Comparison of ENCODE assay signal across 8 mouse cellular contexts in the genomic region with DNA sequence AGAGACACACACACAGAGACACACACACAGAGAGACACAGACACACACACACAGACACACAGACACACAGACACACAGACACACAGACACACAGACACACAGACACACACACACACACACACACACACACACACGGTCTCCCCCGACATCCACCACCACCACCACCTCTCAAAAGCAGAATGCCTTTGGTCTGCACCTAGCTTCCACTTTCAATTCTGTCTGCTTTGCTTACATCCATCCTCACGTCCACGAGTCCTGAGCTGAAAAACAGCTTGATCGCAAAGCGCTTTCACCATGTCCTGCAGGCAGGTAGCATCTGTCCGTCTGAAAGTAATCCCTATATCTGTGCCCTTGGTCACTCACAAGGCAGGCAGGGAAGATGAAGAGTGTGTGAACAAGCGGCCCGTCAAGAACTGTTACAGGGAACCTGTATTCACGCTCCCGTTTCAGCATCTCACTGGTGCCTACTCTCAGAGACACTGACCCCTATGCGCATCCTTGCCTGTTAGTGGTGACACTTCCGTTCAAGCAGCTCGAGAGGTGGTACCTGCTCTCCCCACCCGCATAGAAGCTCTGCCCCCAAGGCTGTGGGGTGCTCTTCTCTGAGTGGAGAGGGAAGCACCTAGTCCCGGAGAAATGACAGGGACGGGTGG. TPM values are rescaled to one million over a fixed set of nuclear protein-coding genes. Genes with fewer than 3 reads are reported as not detected.
A peak's percentile ranks its signal among the peaks of the same experiment; 100 is the strongest.
DNase-seq lines count a peak whose midpoint lies in the region; ATAC-seq and TF ChIP-seq lines count a peak whose summit lies in the region.
"Had no signal": no experiment of that assay in that cellular context is flagged by ENCODE, and none has a peak within 500 bp of the region (broad histone marks: within the 10 kb centered on the region; RNA-seq: fewer than 3 reads in every experiment).

No protein-coding gene starts in this region.

- no peak overlapping the region for H3K9ac ChIP-seq in hindbrain, embryonic 11.5 days (ENCODE audit: low read depth, low read length)
- H3K9ac ChIP-seq in lung, embryonic 14.5 days, result no peak overlapping the region
- H3K9ac ChIP-seq in stomach, embryonic 14.5 days (replicated peaks; ENCODE audit: low read depth, low read length), result no peak overlapping the region

- H3K4me1 ChIP-seq in hindbrain, embryonic 11.5 days (replicated peaks; ENCODE audit: control insufficient read depth, insufficient read depth, low read length), result no peaks in the 10 kb centered on the region
- no peaks in the 10 kb centered on the region for H3K4me1 ChIP-seq in lung, embryonic 14.5 days (ENCODE audit: insufficient read depth)
- 0 out of 2 replicates have a peak, but pooled peaks cover 4% of the 10 kb centered on the region for H3K4me1 ChIP-seq in stomach, embryonic 14.5 days (ENCODE audit: control insufficient read depth, insufficient read depth, low read length)

- H3K36me3 ChIP-seq in hindbrain, embryonic 11.5 days (ENCODE audit: control insufficient read depth, insufficient read depth, low read length), result no peaks in the 10 kb centered on the region
- no peaks in the 10 kb centered on the region for H3K36me3 ChIP-seq in lung, embryonic 14.5 days (ENCODE audit: insufficient read depth)
- H3K36me3 ChIP-seq in stomach, embryonic 14.5 days (ENCODE audit: control insufficient read depth, insufficient read depth, low read length), result no peaks in the 10 kb centered on the region

- H3K27ac ChIP-seq in hindbrain, embryonic 11.5 days (ENCODE audit: low read depth, low read length), result no peak overlapping the region
- no peak overlapping the region for H3K27ac ChIP-seq in lung, embryonic 14.5 days (ENCODE audit: low read depth)
- no peak overlapping the region for H3K27ac ChIP-seq in stomach, embryonic 14.5 days (ENCODE audit: low read length)

- H3K27me3 ChIP-seq in hindbrain, embryonic 11.5 days (ENCODE audit: control insufficient read depth, insufficient read depth, low read length), result peaks cover 18% of the 10 kb centered on the region
- peaks cover 21% of the 10 kb centered on the region for H3K27me3 ChIP-seq in lung, embryonic 14.5 days (ENCODE audit: insufficient read depth, low read length)
- 0 out of 2 replicates have a peak, but pooled peaks cover 2% of the 10 kb centered on the region for H3K27me3 ChIP-seq in stomach, embryonic 14.5 days (ENCODE audit: control insufficient read depth, insufficient read depth, low read length)

- DNase-seq in R1 (ENCODE audit: low read depth, low spot score), result peak; percentile 27
- peak; percentile 29 for DNase-seq in embryo, embryonic 9.5 days (ENCODE audit: extremely low spot score)
- DNase-seq in hindbrain, embryonic 11.5 days (ENCODE audit: low spot score), result peak; percentile 47
- no peak for DNase-seq in lung, embryonic 14.5 days

- TF ChIP-seq CTCF in lung, embryonic 14.5 days (IDR thresholded peaks at IDR 0.05; ENCODE audit: low read depth), result no peak

- H3K4me3 ChIP-seq in hindbrain, embryonic 11.5 days (ENCODE audit: low read depth, low read length), result peak overlapping the region; percentile 33; the same call in 1 of the 2 replicates
- peak overlapping the region; percentile 49 for H3K4me3 ChIP-seq in lung, embryonic 14.5 days (ENCODE audit: low read depth, low read length)
- H3K4me3 ChIP-seq in stomach, embryonic 14.5 days (ENCODE audit: low read depth, low read length), result peak overlapping the region; percentile 48
- H3K4me3 ChIP-seq: erythroblast, embryonic 14.5 days had no signal

- H3K9me3 ChIP-seq in hindbrain, embryonic 11.5 days (ENCODE audit: control insufficient read depth, low read length), result no peaks in the 10 kb centered on the region
- H3K9me3 ChIP-seq in lung, embryonic 14.5 days (ENCODE audit: low read depth, low read length), result no peaks in the 10 kb centered on the region
- no peaks in the 10 kb centered on the region for H3K9me3 ChIP-seq in stomach, embryonic 14.5 days (ENCODE audit: control insufficient read depth, low read depth, low read length)

- WGBS in hindbrain, embryonic 11.5 days, result 40% methylated on average over 17 of the region's 17 CpGs
- WGBS in lung, embryonic 14.5 days, result 28% methylated on average over 17 of the region's 17 CpGs
- 38% methylated on average over 17 of the region's 17 CpGs for WGBS in stomach, embryonic 14.5 days

- ATAC-seq in hindbrain, embryonic 11.5 days (ENCODE audit: low FRiP score), result no peak
- ATAC-seq in lung, embryonic 14.5 days (ENCODE audit: insufficient read depth), result 0 out of 2 replicates have a peak, but pooled peaks have one; percentile 14
- ATAC-seq in stomach, embryonic 14.5 days (ENCODE audit: insufficient number of reproducible peaks, insufficient read depth, low FRiP score, low read depth), result no peak
- no peak for ATAC-seq in inflammation-experienced regulatory T-cells, adult 6 months
- ATAC-seq in activated CD4-positive, CD25-positive, alpha-beta regulatory T cell, adult 4 months, result no peak

- peak overlapping the region; percentile 52; the same call in 1 of the 2 replicates for H3K4me2 ChIP-seq in hindbrain, embryonic 11.5 days (replicated peaks; ENCODE audit: low read depth, low read length)
- peak overlapping the region; percentile 90 for H3K4me2 ChIP-seq in lung, embryonic 14.5 days
- H3K4me2 ChIP-seq in stomach, embryonic 14.5 days (replicated peaks; ENCODE audit: low read depth, low read length), result peak overlapping the region; percentile 86

RNA-seq across cellular contexts. Expression of gene Osmr, which starts 1.5 kb away (rescaled TPM):
- polyA plus RNA-seq in hindbrain, embryonic 11.5 days (2014; fragmentation: Nextera tagmentation; extraction: Ambion mirVana), result 0.63 and 1.1 TPM in 2 replicates
- 0.50 and 0.74 TPM in 2 replicates for polyA plus RNA-seq in lung, embryonic 14.5 days (2014; fragmentation: Nextera tagmentation; extraction: Ambion mirVana)
- polyA plus RNA-seq in stomach, embryonic 14.5 days (2014; fragmentation: Nextera tagmentation; extraction: Ambion mirVana), result 1.1 and 2.0 TPM in 2 replicates
- polyA plus RNA-seq in inflammation-experienced regulatory T-cells, adult 6 months (2017; shearing (Covaris generic)), result under 1 TPM in 1 of 3 experiments, not detected in 2; 0.26 TPM
- polyA plus RNA-seq in activated CD4-positive, CD25-positive, alpha-beta regulatory T cell, adult 4 months (2017; shearing (Covaris generic)), result under 1 TPM; 0.05 to 0.19 TPM
- polyA plus RNA-seq: erythroblast, embryonic 14.5 days had no signal
